Mouse (Mus musculus) neural tube, embryonic 10.5 days (tissue): ENCODE measurements at regions not wholly inside any gene's neighbourhood (a gene's known extent, or its start where the extent isn't known, plus 50 kb on each side); places are given as distances from the start of the nearest gene placed in this dataset.
"Not testable (repeated sequence)": the region's sequence is repeated elsewhere in the genome, so short reads cannot be mapped to it uniquely, and the experiment has no call there.

ENCODE experiments used
- DNase-seq: peaks from one replicate; pipeline ENCODE4 v3.0.0-alpha.2; 2017; ENCODE audit warnings: low spot score; ENCODE audit errors: extremely low spot score

- DNase-seq = no peak
Measured at GRCm38 (mm10) chr4:93579343-93579742, 244.0 kb upstream of the Tusc1 start.

GRCm38 (mm10) chr4:93567487-93568259 is 232.4 kb upstream of the Tusc1 start:
- no peak for DNase-seq

- no peak for DNase-seq
Measured at GRCm38 (mm10) chr4:93555787-93556760, 220.8 kb upstream of the Tusc1 start.

GRCm38 (mm10) chr4:93555181-93555580 is 219.9 kb upstream of the Tusc1 start:
- DNase-seq = not testable (repeated sequence)

GRCm38 (mm10) chr4:93552489-93553160 is 217.3 kb upstream of the Tusc1 start:
- no peak for DNase-seq

- no peak for DNase-seq
Measured at GRCm38 (mm10) chr4:93551086-93551485, 215.8 kb upstream of the Tusc1 start.

- DNase-seq = no peak
Measured at GRCm38 (mm10) chr4:93540588-93540987, 205.3 kb upstream of the Tusc1 start.

GRCm38 (mm10) chr4:93527382-93527781 is 192.1 kb upstream of the Tusc1 start:
- DNase-seq = no peak

GRCm38 (mm10) chr4:93520454-93521100 is 185.3 kb upstream of the Tusc1 start:
- no peak for DNase-seq

- DNase-seq = no peak
Measured at GRCm38 (mm10) chr4:93518925-93519324, 183.6 kb upstream of the Tusc1 start.

GRCm38 (mm10) chr4:93510771-93511170 is 175.5 kb upstream of the Tusc1 start:
- no peak for DNase-seq

- no peak for DNase-seq
Measured at GRCm38 (mm10) chr4:93496871-93497270, 161.6 kb upstream of the Tusc1 start.

GRCm38 (mm10) chr4:93494319-93494718 is 159.0 kb upstream of the Tusc1 start:
- DNase-seq = no peak

GRCm38 (mm10) chr4:93493905-93494304 is 158.6 kb upstream of the Tusc1 start:
- no peak for DNase-seq

GRCm38 (mm10) chr4:93493326-93493725 is 158.0 kb upstream of the Tusc1 start:
- no peak for DNase-seq

- no peak for DNase-seq
Measured at GRCm38 (mm10) chr4:93488570-93488969, 153.3 kb upstream of the Tusc1 start.

GRCm38 (mm10) chr4:93486455-93486854 is 151.1 kb upstream of the Tusc1 start:
- DNase-seq = no peak

- DNase-seq = no peak
Measured at GRCm38 (mm10) chr4:93481247-93481646, 145.9 kb upstream of the Tusc1 start.

- no peak for DNase-seq
Measured at GRCm38 (mm10) chr4:93477189-93477767, 142.0 kb upstream of the Tusc1 start.

- DNase-seq = no peak
Measured at GRCm38 (mm10) chr4:93467998-93468397, 132.7 kb upstream of the Tusc1 start.

GRCm38 (mm10) chr4:93467424-93467823 is 132.1 kb upstream of the Tusc1 start:
- no peak for DNase-seq
